Mouse (Mus musculus): ENCODE data around the gene AC124502.3.

AC124502.3 gene

DNA sequence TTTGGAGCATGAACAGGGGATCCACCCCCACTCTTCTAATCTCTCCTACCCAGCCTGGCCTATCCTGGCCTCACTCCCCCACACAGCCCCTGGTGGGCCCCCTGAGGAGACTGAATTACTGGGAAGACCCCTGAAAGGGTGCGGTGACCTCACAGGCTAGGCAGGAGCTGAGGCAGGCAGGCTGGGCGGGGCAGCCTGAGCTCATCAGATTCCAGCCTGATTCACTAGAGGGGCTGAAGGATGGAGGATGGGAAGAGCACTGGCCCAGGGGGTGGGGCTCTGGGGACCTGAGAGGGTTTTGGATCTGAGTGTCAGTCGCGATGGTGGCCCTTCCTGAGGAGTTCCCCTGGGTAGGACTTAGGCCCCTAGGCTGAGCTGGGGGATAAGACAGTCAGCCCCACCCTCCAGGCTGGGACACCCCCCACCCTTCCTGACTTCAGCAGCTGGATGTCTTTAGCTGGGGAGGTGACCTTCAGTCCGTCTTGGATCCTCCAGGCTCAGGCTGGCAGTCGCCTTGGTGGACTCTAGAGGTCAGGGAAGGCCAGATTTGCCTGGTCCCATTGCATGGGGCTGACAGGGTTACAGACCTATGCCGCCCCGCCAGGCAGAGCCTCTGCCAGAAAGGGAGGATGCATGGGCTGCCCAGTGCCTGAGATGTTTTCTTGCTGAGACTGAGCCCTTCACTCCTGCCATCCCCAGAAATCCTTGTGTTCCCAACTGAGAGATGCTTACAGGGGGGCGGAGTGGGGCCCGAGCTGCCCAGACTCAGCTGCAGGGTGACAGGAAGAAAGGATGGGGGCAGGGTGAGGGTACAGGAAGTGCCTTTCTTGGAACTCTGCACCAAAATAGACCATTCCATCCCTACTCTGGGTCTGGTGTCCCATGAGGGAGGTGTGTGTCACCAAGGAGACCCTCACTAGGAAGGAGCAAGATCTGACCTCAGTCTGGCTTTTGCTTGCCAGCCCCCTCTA lies 20.4 kb downstream of the AC124502.3 start:
- DNase-seq (ENCODE audit: low spot score in 2 of 2) = no peak

DNA sequence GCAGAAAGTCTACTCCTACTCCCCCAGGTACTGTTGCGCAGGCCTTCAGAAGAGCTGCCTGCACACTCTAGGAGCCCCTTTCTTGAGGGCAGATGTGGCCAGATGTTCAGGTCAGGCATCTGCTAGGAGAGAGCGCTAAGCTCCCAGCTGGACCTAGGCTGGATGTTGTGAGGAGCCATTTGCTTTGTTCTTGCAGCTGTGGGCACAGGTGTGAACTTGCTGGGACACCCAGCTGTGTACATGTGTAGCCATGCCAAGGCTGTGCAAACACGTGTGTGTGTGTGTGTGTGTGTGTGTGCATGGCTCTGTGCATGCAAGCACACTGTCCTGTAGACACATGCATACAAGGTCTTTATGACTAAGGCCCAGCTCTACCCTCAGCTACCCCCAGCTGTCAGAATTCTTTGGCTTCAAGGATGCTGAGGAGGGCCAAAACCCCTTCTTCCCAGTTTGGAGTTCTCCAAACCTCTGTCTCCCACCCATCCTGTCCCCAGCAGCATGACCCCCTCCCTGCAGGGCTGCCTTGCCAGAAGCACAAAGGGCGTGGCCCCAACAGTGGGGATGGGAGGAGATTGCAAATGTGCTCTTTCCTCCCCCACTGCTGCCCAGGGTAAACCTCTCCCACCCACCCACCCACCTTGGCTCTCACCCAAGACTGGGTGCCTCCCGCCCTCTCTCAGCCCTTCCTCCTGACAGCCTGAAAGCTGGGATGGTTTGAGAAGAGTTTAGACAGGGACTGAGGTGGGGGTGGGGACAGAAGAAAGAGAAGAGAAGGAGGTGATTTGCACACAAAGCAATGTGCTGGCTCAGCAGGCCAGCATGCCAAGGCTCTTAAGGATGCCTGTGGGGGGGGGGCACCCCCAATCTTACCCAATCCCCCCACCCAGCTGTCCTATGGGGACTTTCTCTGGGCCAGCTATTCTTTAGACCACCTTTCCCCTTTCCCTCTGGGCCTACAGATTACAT lies 22.0 kb downstream of the AC124502.3 start:
- no peak for DNase-seq (ENCODE audit: low spot score in 2 of 2)

DNA sequence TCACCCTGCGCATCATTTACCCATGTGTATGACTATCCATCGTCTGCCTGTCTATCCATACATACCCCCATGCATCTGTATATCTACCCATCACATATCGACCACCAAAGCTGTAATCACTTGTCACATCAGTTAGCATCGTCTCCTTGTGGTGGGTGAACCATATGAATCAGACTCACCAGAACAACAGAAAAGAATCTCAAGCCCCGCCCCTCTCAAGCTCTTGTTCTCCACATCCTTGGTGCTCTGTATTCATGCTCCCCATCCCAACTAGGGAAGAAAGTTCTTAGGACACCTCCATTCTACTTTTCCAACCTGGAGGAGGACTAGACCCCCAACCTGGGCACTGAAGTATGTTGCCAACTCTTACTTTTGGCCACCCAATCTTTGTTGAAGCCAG lies 23.4 kb downstream of the AC124502.3 start:
- no peak for DNase-seq (ENCODE audit: low spot score in 2 of 2)

DNA sequence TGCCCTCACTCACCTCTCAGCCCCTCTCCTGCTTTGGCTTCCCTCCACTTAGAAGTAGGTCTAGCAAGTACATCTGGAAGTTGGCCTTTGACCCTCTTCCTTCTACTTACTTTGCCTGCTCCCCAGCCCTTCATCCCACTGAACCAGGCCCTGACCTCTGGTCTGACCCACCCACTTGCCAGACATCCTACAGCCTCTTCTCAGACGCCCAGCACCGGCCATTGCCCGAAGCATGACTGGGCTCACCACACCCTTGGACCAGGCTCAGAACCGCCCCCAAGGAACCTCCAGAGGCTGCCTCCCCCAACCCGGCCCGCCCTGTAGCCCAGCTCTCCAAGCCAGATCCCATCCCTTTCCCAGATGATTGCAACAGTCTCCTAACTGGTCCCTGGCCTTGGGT lies 23.8 kb downstream of the AC124502.3 start:
- no peak for DNase-seq (ENCODE audit: low spot score in 2 of 2)

DNA sequence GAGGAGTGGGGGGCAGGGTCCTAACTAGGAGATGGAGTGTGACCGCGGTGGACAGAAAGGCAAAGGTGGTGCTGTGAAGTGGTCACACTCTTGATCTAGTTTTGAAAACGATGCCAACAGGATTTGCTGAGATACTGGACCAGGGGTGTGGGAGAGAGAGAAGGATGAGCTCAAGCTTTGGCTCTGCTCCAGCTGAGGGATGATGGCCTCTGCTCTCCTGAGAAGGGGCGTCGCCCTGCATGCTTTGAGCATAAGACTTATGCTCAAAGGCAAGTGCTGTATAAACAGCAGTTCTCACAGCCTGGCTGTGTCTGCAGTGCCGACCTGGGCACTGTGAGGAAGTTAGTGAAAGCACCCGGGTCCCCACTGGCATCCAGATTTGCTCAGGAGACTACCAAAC lies 26.4 kb downstream of the AC124502.3 start:
- DNase-seq (ENCODE audit: low spot score in 2 of 2) = no peak

DNA sequence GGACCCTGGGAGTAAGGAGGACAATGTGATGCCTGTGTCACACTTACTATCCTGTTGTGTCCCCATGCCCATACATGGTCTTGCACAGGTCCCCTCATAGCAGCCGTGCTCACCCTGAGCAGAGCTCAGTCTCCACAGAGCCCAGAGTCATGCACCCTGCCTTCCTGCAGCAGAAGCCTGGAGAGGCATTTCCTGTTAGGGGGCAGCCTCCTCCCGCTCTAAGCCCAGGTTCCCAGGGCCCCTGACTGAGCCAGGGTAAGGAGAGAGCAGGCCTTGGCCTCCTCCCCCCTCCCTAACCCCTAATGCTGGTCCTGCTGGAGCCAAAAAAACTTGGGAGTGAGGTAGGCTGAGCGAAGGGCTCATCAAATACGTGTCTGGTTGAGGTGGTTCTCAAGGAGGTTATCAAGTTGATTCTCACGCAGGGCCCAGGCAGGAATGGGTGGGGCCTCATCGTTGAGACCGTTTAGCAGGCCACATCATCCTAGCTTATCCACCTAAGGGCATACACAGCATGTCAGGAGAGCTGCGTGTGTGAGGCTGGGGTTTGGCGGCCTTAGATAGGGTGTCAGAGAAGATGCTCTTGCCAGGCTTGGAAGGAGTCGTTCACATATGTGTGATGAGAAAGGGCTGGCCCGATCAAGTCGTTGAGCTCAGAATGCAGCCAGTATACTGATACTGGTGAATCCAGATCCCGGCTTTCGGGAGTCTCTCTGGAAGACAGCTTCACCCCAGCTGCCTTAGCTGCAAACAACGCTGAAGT lies 28.5 kb downstream of the AC124502.3 start:
- no peak for DNase-seq (ENCODE audit: low spot score in 2 of 2)

DNA sequence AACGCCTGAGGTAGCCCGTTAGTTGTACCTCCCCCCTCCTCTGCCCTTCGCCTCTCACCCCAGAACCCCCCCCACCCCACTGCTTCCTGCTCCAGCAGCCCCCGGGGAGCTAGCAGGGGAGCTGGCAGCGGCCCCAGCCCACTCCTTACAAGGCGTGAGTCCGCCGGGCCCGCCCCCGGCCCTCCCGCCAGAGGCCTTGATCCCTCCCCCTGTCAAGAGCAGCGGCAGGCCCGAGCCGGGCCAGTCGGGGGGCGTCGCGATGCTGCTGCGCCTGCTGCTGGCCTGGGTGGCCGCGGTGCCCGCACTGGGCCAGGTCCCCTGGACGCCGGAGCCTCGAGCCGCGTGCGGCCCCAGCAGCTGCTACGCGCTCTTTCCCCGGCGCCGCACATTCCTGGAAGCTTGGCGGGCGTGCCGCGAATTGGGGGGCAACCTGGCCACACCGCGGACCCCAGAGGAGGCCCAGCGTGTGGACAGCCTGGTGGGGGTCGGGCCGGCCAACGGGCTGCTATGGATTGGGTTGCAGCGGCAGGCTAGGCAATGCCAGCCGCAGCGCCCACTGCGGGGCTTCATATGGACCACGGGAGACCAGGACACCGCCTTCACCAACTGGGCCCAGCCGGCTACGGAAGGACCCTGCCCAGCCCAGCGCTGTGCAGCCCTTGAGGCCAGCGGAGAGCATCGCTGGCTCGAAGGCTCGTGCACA lies 29.3 kb downstream of the AC124502.3 start, which contains the start of gene Cd248:
TSS of gene Cd248 (plus strand) at position 212 of the 703 bp plus-strand sequence.
- no peak for DNase-seq (ENCODE audit: low spot score in 2 of 2)

DNA sequence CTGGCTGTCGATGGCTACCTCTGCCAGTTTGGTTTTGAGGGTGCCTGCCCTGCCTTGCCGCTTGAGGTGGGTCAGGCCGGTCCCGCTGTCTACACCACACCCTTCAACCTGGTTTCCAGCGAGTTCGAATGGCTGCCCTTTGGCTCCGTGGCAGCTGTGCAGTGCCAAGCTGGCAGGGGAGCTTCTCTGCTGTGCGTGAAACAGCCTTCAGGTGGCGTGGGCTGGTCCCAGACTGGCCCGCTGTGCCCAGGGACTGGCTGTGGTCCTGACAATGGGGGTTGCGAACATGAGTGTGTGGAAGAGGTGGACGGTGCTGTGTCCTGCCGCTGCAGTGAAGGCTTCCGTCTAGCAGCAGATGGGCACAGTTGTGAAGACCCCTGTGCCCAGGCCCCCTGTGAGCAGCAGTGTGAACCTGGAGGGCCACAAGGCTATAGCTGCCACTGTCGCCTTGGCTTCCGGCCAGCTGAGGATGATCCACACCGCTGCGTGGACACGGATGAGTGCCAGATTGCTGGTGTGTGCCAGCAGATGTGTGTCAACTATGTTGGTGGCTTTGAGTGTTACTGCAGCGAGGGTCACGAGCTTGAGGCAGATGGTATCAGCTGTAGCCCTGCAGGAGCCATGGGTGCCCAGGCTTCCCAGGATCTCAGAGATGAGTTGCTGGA lies 30.0 kb downstream of the AC124502.3 start:
- DNase-seq (ENCODE audit: low spot score in 2 of 2) = no peak

DNA sequence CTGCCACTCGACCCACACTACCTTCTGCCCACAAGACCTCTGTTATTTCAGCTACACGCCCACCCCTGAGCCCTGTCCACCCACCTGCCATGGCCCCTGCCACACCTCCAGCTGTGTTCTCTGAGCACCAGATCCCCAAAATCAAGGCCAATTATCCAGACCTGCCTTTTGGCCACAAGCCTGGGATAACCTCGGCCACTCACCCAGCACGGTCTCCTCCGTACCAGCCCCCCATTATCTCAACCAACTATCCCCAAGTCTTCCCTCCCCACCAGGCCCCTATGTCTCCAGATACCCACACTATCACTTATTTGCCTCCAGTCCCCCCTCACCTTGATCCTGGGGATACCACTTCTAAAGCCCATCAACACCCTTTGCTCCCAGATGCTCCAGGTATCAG lies 30.8 kb downstream of the AC124502.3 start:
- no peak for DNase-seq (ENCODE audit: low spot score in 2 of 2)

DNA sequence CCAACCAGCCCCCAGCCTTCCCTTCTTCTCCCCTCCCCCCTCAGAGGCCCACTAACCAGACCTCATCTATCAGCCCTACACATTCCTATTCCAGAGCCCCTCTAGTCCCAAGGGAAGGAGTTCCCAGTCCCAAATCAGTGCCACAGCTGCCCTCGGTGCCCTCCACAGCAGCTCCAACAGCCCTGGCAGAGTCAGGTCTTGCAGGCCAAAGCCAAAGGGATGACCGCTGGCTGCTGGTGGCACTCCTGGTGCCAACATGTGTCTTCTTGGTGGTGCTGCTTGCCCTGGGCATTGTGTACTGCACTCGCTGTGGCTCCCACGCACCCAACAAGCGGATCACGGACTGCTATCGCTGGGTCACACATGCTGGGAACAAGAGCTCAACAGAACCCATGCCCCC lies 31.3 kb downstream of the AC124502.3 start:
- DNase-seq (ENCODE audit: low spot score in 2 of 2) = no peak

DNA sequence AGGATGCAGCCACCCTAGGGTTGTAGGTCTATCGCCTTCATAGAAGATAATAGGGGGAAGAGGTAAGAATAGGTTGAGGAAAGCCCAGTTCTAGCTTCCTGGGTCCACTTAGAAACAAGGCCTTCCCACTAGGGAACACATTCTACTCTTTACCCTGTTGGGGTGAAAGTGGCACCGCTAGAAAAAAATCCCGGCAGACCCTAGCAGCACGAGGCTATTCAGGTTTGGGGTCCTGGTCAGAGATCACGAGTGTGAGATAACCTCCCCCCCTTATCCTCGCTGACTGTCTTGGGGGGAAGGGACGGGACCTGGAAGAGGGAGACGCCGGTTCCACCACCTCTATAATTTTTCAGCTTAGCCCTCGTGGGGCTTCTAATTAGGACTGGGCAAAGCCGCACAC lies 32.4 kb downstream of the AC124502.3 start:
- no peak for DNase-seq (ENCODE audit: low spot score in 2 of 2)

DNA sequence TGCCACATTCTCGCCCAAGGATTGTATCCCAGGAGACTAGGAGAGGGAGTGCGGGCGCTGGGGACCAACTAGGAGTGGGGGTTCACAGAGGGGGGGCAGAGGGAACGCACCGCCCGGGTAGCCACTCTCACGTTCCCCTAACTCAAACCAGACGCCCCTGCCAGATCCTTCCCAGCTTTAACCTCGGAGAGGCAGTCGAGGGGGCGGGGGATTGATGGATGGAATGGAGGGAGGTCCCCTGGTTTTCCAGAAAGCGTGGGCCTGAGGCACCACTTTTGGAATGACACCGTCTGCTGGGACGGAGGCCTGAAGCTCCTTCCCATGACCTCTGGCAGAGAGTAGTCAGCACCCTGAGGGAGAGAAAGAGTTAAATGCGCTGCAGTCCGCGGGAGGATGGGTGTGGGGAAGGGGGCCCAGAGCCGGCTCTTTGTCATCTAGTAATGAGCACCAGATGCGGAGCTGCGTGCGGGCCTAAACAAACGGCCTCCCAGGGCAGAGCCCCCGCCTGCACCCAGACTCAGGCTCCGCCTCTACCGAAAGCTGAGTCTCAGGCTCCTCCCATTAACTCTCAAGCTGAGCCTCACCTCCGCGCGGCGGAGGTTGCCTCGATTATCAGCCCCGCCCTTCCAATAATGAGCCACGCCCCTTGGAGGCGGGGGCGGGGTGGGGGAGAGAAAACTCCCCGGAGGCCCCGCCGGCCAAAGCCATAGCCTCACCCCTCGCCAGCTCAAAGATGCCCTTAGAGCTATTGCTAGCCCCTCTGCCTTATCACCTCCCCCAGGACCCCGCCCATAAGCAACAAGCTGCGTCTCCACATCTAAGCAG lies 33.1 kb downstream of the AC124502.3 start:
- no peak for DNase-seq (ENCODE audit: low spot score in 2 of 2)

DNA sequence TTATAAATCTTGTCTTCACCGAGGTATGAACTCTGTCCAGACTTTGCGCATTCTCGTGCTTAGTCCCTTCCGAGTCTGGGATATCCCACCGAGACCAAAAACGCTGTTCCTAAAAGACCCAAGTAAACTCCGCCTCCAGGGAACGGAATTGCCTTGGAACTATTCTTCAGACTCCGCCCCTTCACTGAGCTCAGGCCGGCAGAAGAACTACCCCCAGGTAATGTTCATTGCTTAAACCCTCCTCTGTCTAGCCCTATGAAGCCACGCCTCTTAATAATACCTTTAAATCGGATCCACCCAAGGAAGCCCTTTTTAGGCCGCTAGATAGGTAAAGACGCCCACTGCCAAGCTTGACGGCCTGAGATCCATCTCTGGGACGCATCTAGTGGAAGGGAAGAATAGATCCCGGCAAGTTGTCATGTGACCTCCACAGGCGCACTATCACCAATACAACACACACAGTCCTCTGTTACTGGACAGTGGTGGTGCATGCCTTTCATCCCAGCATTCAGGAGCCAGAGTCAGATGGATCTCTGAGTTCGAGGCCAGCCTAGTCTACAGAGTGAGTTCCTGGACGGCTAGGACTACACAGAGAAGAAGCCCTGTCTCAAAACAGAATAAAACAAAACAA lies 33.8 kb downstream of the AC124502.3 start:
- no peak for DNase-seq (ENCODE audit: low spot score in 2 of 2)

DNA sequence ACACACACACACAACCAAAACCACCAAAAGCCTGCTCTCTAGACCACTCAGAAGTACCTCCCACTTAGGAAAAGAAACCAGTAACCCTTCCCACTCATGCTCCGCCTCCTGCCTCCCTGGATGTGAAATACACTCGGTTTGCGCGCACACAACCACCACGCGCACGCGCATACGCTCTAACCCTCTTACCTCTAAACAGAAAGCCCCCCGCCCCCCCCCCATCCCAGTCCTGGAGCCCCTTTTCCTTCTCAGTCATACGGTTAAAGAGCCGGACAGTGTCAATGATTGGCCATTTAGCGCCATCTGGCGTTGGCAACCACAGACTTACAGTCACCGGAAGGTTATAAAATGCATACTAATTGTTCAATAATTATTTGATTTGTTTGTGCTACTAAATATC lies 34.3 kb downstream of the AC124502.3 start:
- no peak for DNase-seq (ENCODE audit: low spot score in 2 of 2)

DNA sequence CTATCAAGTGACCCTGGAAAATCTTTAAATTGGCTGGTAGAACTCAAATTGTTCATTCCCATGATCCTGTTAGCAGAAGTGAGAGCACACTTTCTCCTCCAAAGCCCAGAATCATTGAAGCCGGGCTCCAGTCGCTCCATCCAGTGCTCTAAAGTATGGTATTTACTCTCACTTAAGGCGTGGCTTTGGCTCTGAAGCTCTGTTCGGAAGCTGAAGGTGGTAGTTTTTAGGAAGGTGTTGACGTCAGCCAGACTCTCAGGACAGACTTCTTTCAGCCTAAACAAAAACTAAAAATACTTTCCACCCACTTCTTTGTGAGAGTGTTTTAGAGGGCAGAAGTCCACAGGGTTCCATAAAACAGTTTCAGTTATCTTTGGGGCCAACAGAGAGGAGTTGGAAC lies 34.8 kb downstream of the AC124502.3 start:
- DNase-seq (ENCODE audit: low spot score in 2 of 2) = no peak

DNA sequence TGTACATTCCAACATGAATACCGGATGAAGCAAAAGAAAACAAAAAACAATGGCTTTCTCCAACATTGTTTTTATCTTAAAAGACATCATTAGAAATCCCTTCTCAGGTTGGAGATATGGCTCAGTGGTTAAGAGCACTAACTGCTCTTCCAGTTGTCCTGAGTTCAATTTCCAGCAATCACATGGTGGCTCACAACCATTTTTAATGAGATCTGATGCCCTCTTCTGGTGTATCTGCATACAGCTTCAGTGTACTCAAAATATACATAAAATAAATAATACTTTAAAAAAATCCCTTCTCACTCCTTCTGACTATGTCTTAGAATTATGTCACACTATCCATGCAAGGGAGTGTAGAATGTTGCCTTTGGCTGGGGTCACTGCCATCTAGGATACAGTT lies 40.6 kb downstream of the AC124502.3 start:
- DNase-seq (ENCODE audit: low spot score in 2 of 2) = no peak

DNA sequence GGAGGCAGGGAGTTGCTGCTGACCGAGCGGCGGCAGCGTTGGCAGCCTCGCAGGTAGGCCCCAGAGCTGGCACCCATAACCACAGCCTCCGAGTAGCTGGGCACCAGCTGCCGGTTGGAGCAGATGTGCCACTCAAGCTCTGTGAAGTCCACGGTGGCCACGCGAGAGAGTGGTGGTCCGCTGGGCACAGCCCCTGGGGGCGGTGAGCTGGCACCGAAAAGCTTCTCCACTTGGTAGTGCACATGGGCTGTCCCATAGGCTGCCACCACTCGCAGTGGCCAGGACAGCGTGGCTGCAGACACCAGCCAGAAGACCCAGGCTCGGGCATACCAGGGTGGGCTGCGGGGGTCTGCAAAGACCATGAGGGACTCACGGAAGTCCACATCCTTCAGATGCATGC lies 43.3 kb downstream of the AC124502.3 start:
- DNase-seq (ENCODE audit: low spot score in 2 of 2) = no peak

DNA sequence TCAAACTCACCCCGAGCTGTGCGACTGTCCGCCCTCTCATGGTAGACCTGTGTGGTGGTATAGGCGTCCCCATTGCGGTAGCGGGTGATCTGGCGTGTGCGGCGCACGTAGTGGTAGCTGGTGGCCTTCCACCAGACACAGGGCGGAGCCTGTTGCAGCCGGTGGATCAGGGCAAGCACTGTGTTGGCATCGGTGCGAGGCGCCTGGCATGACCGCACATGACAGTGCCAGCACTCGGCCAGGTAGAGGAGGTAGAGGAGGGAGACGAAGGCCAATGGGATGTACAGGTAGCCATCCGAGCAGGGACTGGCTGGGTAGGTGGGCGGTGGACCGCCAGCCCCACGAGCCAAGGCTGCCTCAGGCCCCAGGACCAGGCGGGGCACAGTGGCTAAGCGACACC lies 43.9 kb downstream of the AC124502.3 start:
- DNase-seq (ENCODE audit: low spot score in 2 of 2) = peak in 1 of 2 experiments; percentile 14
